Mouse (Mus musculus): ENCODE data around the gene Tnmd. TPM values are rescaled to one million over a fixed set of nuclear protein-coding genes. Genes with fewer than 3 reads are reported as not detected.
A peak's percentile ranks its signal among the peaks of the same experiment; 100 is the strongest.

Tnmd gene
- polyA plus RNA-seq (2015; fragmentation: Nextera tagmentation; extraction: Ambion mirVana): 0.46 and 1.6 TPM in 2 replicates

GRCm38 (mm10) chrX:133850680-133851079 is at the start of gene Tnmd:
Tnmd (plus strand) TSS chrX:133850980.
- H3K4me2 ChIP-seq (replicated peaks; ENCODE audit: low read depth, low read length): no peak within 1 kb of the TSS
- peaks cover 10% of the 10 kb centered on the region; the same call in 1 of the 2 replicates for H3K27me3 ChIP-seq (ENCODE audit: insufficient read depth, low read length)
- H3K36me3 ChIP-seq (ENCODE audit: insufficient read depth, low read length): no peaks in the 10 kb centered on the region
- no peak for ATAC-seq (ENCODE audit: low FRiP score, low TSS enrichment)
- no peaks in the 10 kb centered on the region for H3K4me1 ChIP-seq (ENCODE audit: insufficient read depth, low read length)
- no peak within 1 kb of the TSS for H3K27ac ChIP-seq (ENCODE audit: low read length)
- 88% methylated on average over 5 of the region's 5 CpGs for WGBS
- H3K9me3 ChIP-seq (ENCODE audit: low read length): no peaks in the 10 kb centered on the region
- H3K9ac ChIP-seq (replicated peaks; ENCODE audit: low read length): no peak within 1 kb of the TSS
- H3K4me3 ChIP-seq (ENCODE audit: low read length): no peak within 1 kb of the TSS

- 82% methylated on average over 4 of the region's 4 CpGs for WGBS
- Histone ChIP-seq H3K9me3 (ENCODE audit: low read length) (no peaks in the 10 kb centered on the region), H3K9ac (replicated peaks; ENCODE audit: low read length) (no peak overlapping the region), H3K4me3 (ENCODE audit: low read length) (no peak overlapping the region), H3K27me3 (ENCODE audit: insufficient read depth, low read length) (peaks cover 17% of the 10 kb centered on the region; the same call in 1 of the 2 replicates), H3K27ac (ENCODE audit: low read length) (no peak overlapping the region), H3K4me2 (replicated peaks; ENCODE audit: low read depth, low read length) (no peak overlapping the region), H3K4me1 (ENCODE audit: insufficient read depth, low read length) (no peaks in the 10 kb centered on the region), H3K36me3 (ENCODE audit: insufficient read depth, low read length) (no peaks in the 10 kb centered on the region)
- ATAC-seq (ENCODE audit: low FRiP score, low TSS enrichment): no peak
Observed at GRCm38 (mm10) chrX:133853637-133854036, 2.9 kb downstream of the Tnmd start.

- Histone ChIP-seq H3K9ac (replicated peaks; ENCODE audit: low read length) (no peak overlapping the region), H3K4me1 (ENCODE audit: insufficient read depth, low read length) (no peaks in the 10 kb centered on the region), H3K9me3 (ENCODE audit: low read length) (no peaks in the 10 kb centered on the region), H3K36me3 (ENCODE audit: insufficient read depth, low read length) (no peaks in the 10 kb centered on the region), H3K4me3 (ENCODE audit: low read length) (no peak overlapping the region), H3K4me2 (replicated peaks; ENCODE audit: low read depth, low read length) (no peak overlapping the region), H3K27me3 (ENCODE audit: insufficient read depth, low read length) (peaks cover 5% of the 10 kb centered on the region; the same call in 1 of the 2 replicates), H3K27ac (ENCODE audit: low read length) (no peak overlapping the region)
- no peak for ATAC-seq (ENCODE audit: low FRiP score, low TSS enrichment)
- 88% methylated on average over 6 of the region's 6 CpGs for WGBS
Observed at GRCm38 (mm10) chrX:133869743-133870142, 19.0 kb downstream of the Tnmd start.

- Histone ChIP-seq H3K4me2 (replicated peaks; ENCODE audit: low read depth, low read length) (no peak overlapping the region), H3K27ac (ENCODE audit: low read length) (no peak overlapping the region), H3K9ac (replicated peaks; ENCODE audit: low read length) (no peak overlapping the region), H3K4me1 (ENCODE audit: insufficient read depth, low read length) (no peaks in the 10 kb centered on the region), H3K4me3 (ENCODE audit: low read length) (no peak overlapping the region), H3K36me3 (ENCODE audit: insufficient read depth, low read length) (0 out of 2 replicates have a peak, but pooled peaks cover 3% of the 10 kb centered on the region), H3K27me3 (ENCODE audit: insufficient read depth, low read length) (no peaks in the 10 kb centered on the region), H3K9me3 (ENCODE audit: low read length) (no peaks in the 10 kb centered on the region)
- WGBS: 99% methylated on average over 3 of the region's 3 CpGs
- ATAC-seq (ENCODE audit: low FRiP score, low TSS enrichment): no peak
Observed at GRCm38 (mm10) chrX:133887308-133887707, 36.5 kb downstream of the Tnmd start.

- Histone ChIP-seq H3K9ac (replicated peaks; ENCODE audit: low read length) (no peak overlapping the region), H3K9me3 (ENCODE audit: low read length) (no peaks in the 10 kb centered on the region), H3K4me3 (ENCODE audit: low read length) (no peak overlapping the region), H3K27ac (ENCODE audit: low read length) (no peak overlapping the region), H3K36me3 (ENCODE audit: insufficient read depth, low read length) (0 out of 2 replicates have a peak, but pooled peaks cover 3% of the 10 kb centered on the region), H3K4me2 (replicated peaks; ENCODE audit: low read depth, low read length) (no peak overlapping the region), H3K4me1 (ENCODE audit: insufficient read depth, low read length) (no peaks in the 10 kb centered on the region), H3K27me3 (ENCODE audit: insufficient read depth, low read length) (no peaks in the 10 kb centered on the region)
- no peak for ATAC-seq (ENCODE audit: low FRiP score, low TSS enrichment)
- WGBS: 84% methylated on average over 5 of the region's 5 CpGs
Observed at GRCm38 (mm10) chrX:133888111-133888510, 37.3 kb downstream of the Tnmd start.

- WGBS: 24% methylated on average over 33 of the region's 33 CpGs
- ATAC-seq (ENCODE audit: low FRiP score, low TSS enrichment): peak; percentile 97
- peak within 1 kb of the TSS; percentile 47 for H3K4me2 ChIP-seq (replicated peaks; ENCODE audit: low read depth, low read length)
Observed at GRCm38 (mm10) chrX:133898014-133898542, 47.3 kb downstream of the Tnmd start, which contains the start of gene Tspan6. Tspan6 (minus strand) TSS chrX:133898429.

GRCm38 (mm10) chrX:133908261-133908660 is 57.5 kb downstream of the Tnmd start, which contains the start of gene Srpx2:
Srpx2 (plus strand) TSS chrX:133908426.
- H3K9ac ChIP-seq (replicated peaks; ENCODE audit: low read length): no peak within 1 kb of the TSS

More at GRCm38 (mm10) chrX:133898014-133898542, 47.3 kb downstream of the Tnmd start, which contains the start of gene Tspan6:
- Histone ChIP-seq H3K27ac (ENCODE audit: low read length) (0 out of 2 replicates have a peak within 1 kb of the TSS, but pooled peaks have one; percentile 18), H3K36me3 (ENCODE audit: insufficient read depth, low read length) (0 out of 2 replicates have a peak, but pooled peaks cover 4% of the 10 kb centered on the region), H3K4me1 (ENCODE audit: insufficient read depth, low read length) (no peaks in the 10 kb centered on the region), H3K4me3 (ENCODE audit: low read length) (peak within 1 kb of the TSS; percentile 70), H3K9me3 (ENCODE audit: low read length) (no peaks in the 10 kb centered on the region), H3K27me3 (ENCODE audit: insufficient read depth, low read length) (peaks cover 3% of the 10 kb centered on the region; the same call in 1 of the 2 replicates), H3K9ac (replicated peaks; ENCODE audit: low read length) (peak within 1 kb of the TSS; percentile 78)

GRCm38 (mm10) chrX:133911397-133912103 is 60.8 kb downstream of the Tnmd start:
- Histone ChIP-seq H3K27me3 (ENCODE audit: insufficient read depth, low read length) (peaks cover 3% of the 10 kb centered on the region; the same call in 1 of the 2 replicates), H3K36me3 (ENCODE audit: insufficient read depth, low read length) (no peaks in the 10 kb centered on the region), H3K4me2 (replicated peaks; ENCODE audit: low read depth, low read length) (no peak overlapping the region), H3K9me3 (ENCODE audit: low read length) (no peaks in the 10 kb centered on the region), H3K4me3 (ENCODE audit: low read length) (no peak overlapping the region), H3K4me1 (ENCODE audit: insufficient read depth, low read length) (no peaks in the 10 kb centered on the region), H3K27ac (ENCODE audit: low read length) (peak overlapping the region; percentile 34; the same call in 1 of the 2 replicates), H3K9ac (replicated peaks; ENCODE audit: low read length) (no peak overlapping the region)
- no peak for ATAC-seq (ENCODE audit: low FRiP score, low TSS enrichment)
- WGBS: 66% methylated on average over 10 of the region's 10 CpGs

More at GRCm38 (mm10) chrX:133908261-133908660, 57.5 kb downstream of the Tnmd start, which contains the start of gene Srpx2:
- Histone ChIP-seq H3K27ac (ENCODE audit: low read length) (no peak within 1 kb of the TSS), H3K36me3 (ENCODE audit: insufficient read depth, low read length) (no peaks in the 10 kb centered on the region), H3K4me3 (ENCODE audit: low read length) (peak within 1 kb of the TSS; percentile 6; the same call in 1 of the 2 replicates), H3K4me2 (replicated peaks; ENCODE audit: low read depth, low read length) (peak within 1 kb of the TSS; percentile 27; the same call in 1 of the 2 replicates), H3K9me3 (ENCODE audit: low read length) (no peaks in the 10 kb centered on the region), H3K27me3 (ENCODE audit: insufficient read depth, low read length) (peaks cover 3% of the 10 kb centered on the region; the same call in 1 of the 2 replicates), H3K4me1 (ENCODE audit: insufficient read depth, low read length) (no peaks in the 10 kb centered on the region)
- WGBS: 33% methylated on average over 3 of the region's 3 CpGs
- no peak for ATAC-seq (ENCODE audit: low FRiP score, low TSS enrichment)

GRCm38 (mm10) chrX:133913006-133913405 is 62.2 kb downstream of the Tnmd start:
- Histone ChIP-seq H3K27me3 (ENCODE audit: insufficient read depth, low read length) (peaks cover 3% of the 10 kb centered on the region; the same call in 1 of the 2 replicates), H3K4me1 (ENCODE audit: insufficient read depth, low read length) (no peaks in the 10 kb centered on the region), H3K9me3 (ENCODE audit: low read length) (no peaks in the 10 kb centered on the region), H3K4me3 (ENCODE audit: low read length) (no peak overlapping the region), H3K9ac (replicated peaks; ENCODE audit: low read length) (no peak overlapping the region), H3K36me3 (ENCODE audit: insufficient read depth, low read length) (no peaks in the 10 kb centered on the region), H3K4me2 (replicated peaks; ENCODE audit: low read depth, low read length) (no peak overlapping the region), H3K27ac (ENCODE audit: low read length) (no peak overlapping the region)
- ATAC-seq (ENCODE audit: low FRiP score, low TSS enrichment): no peak
- WGBS: 82% methylated on average over 3 of the region's 3 CpGs
